Mouse (Mus musculus): Measurements from ENCODE around the gene Prg4.

Prg4 gene

DNA sequence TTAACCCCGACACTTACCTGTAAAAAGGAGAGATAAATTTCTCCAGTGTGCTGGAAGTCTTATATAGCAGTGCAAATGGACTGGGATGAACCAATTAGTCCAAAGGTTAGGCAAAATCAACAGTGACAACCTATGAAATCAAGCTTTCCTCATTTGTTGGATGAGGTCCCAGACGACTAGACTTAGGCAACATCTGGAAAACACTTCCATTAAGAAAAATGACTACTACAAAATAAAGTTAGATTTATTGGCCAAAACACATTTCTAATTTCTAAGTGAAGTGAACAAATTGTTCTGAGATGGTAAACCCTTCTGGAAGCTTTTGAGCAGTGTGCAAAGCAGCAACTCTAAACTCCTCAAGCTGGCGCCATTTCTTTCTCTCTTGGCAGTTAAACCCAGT is at the start of gene Prg4:
Gene Prg4 (minus strand): TSS at position 34 of the 400 bp plus-strand sequence.
- POLR2A ChIA-PET: no interaction called here
- CTCF ChIA-PET: interaction anchor here in 2 of 4 experiments (0.5 to 0.7 kb wide), 3 partner anchors 127 to 918 kb away, joined by 4 to 13 read pairs (median 6); no protein-coding TSS in a partner anchor

DNA sequence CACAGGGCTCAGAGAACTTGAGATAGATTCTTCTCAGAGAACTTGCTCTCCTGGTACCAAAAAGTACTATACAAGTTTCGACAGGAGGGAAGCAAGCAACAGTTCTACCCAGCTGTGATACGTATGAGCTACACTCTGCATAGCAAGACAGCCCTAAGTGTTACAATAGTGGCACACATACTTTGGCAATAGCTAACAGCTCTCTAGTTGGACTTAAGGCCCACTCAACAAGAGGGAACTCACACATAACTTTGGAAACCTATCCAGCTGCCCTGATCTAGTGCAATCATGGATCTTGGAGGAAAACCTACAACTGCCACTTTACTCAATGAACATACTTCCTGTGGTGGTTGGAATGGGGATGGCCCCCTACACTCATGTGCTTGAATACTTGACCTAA is 47.1 kb upstream of the Prg4 start:
- POLR2A ChIA-PET: no interaction called here
- CTCF ChIA-PET: no interaction called here

DNA sequence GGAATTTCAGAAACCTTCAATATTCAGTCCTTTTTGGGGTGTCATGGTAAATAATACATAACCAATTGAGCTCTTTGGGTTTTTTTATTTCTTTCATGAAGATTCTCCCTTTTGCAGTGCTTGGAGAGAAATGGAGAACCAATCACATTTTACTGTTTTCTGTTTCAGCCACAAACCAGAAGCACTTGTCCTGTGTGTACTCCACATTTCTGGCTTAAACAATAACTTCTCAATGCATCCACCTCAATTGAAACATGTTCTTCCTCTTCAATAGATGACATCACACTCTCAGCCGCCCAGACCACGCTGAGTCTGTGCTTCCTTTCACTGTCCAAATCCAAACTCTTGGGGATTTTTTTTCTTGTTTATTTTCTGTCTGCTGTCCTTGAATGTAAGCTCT is 39.8 kb upstream of the Prg4 start:
- POLR2A ChIA-PET: interaction anchor here in 1 of 4 experiments (1.5 kb wide), 1 partner anchor 12 kb away, joined by 3 read pairs; no protein-coding TSS in a partner anchor
- CTCF ChIA-PET: no interaction called here

DNA sequence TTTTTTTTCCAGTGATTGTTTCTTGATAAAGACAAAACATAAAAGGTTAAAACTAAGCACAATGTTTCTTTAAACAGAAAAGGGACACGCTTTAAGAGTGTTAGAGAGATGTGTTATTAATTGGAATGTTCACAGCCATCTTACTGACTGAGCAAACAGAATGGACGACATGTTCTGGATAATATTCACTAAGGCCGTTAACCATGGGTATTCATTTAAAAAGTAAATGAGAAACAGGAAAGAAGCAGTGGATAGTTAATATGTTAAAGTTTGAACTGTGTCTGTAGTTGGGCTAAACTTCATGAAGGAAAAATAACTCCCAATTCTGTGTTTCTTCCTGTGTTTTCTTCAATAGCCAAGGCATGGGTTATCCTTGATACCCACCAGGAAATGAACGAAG is 37.4 kb upstream of the Prg4 start:
- POLR2A ChIA-PET: no interaction called here

DNA sequence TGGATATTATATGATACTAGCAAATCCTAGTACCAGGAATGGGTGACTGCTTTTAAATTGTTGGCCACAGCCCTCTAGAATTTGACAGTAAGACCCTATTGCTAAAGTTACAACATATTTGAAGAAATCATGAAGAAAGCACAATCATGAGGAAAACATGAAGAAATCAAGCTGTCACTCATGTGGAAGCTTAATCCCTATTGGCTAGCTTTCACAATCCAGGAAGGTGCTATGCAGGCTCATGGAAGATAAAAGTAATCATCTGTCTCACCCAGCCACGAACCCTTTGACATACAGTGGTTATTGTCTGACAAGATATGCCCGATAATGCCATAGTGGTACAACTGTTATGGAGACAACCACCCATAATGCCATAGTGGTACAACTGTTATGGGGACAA is 32.2 kb upstream of the Prg4 start:
- CTCF ChIA-PET: no interaction called here

More for the DNA sequence above, 37.4 kb upstream of the Prg4 start:
- CTCF ChIA-PET: no interaction called here

DNA sequence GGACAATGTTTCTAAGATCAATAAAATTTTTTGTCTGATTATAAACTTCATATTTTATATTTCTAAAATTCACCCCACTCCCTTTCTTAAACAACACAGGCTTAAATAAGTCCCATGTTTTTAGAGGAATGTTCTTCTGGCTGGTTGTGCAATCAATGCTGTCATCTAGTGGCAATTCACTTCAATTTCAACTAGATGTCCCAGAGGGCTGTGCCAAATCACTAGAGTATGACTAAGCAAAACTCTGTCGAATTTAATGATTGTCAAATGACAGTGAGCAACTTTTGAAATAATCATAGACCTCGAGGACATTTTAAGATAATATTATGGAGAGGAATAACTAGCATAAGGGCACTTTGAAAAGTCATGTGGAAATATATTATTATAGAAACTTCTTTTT is 31.7 kb upstream of the Prg4 start:
- ChIA-PET POLR2A (interaction anchor here in 2 of 4 experiments (0.9 to 1.4 kb wide), 3 partner anchors 10 to 101 kb away, joined by 3 to 4 read pairs (median 3); no protein-coding TSS in a partner anchor), CTCF (interaction anchor here in 1 of 4 experiments (1.0 kb wide), 1 partner anchor 42 kb away, joined by 3 read pairs; no protein-coding TSS in a partner anchor)

More for the DNA sequence above, 32.2 kb upstream of the Prg4 start:
- POLR2A ChIA-PET: no interaction called here

DNA sequence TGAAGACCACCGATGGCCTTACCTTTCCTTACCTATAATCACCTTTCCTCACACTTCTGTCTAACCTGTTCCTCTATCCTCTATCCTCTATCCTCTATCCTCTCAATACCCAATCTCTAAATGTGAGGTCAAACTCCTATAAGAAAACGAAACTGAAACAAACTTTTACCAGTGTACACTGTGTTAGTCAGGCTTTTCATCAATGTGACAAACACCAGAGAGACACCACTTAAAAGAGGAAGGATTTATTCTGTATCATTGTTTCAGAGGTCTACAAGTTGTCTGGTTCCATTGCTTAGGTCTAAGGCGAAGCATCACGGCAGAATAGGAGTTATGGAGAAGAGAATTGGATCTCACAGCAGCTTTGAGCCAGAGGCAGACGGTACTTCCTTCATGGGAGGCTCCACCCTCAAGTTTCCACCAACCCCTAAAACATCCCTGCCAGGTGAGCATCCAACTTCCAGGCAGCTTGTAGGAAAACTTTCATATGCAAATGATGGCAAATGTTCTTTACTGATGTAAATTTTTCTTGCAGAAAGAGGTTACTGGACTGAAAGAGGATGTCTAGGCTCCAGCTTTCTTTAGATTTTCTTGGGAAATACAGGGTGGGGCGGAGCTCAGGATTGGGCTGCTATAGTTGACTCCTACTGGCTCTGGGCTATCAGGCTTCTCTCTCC is 30.8 kb upstream of the Prg4 start:
- ChIA-PET POLR2A (interaction anchor here in 3 of 4 experiments (0.7 to 1.4 kb wide), 7 partner anchors 9 to 401 kb away, joined by 3 to 4 read pairs (median 3); partner anchors contain the start of genes Odr4 (in 2 of the 3) and Tpr (in 2 of the 3)), CTCF (interaction anchor here in 2 of 4 experiments (0.6 to 1.0 kb wide), 2 partner anchors 43 to 1549 kb away, joined by 3 read pairs; no protein-coding TSS in a partner anchor)

DNA sequence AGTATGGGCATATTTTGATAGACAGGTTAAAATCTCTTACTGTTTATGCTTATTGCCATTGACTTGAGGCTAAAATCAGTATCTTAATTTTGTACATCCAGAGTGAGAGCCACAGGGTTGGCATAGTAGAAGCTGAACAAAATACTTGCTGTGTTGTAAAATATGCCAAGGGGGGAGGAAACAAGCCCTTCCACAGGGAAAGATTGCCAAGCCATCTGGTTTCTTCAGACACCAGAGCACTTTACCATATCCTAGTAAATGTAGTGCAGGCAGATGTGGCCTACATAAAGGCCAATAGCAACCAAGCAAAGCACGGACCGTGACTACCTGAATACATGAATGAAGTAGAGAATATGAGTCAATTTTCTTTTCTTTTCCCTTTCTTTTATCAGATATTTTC is 23.2 kb upstream of the Prg4 start:
- ChIA-PET CTCF (no interaction called here), POLR2A (no interaction called here)

DNA sequence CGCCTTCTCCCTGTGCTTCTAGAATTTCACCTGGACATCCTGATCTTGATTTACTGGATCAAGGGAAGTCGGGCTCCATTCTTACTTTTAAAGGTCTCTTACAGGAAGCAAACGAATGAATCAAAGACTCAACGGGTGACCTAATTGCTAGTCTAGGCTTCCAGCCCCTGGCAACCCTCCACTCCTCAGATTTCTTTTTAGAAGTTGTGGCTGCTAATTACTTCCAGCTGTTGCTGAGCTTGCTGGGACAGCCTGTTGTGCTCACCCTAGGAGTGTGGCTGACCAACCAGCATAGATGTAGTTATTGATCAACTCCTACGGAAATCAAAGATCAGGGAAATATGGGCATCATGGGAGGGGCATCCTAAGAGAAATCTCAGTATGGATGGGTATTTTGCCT is 14.7 kb upstream of the Prg4 start:
- ChIA-PET CTCF (no interaction called here), POLR2A (no interaction called here)

DNA sequence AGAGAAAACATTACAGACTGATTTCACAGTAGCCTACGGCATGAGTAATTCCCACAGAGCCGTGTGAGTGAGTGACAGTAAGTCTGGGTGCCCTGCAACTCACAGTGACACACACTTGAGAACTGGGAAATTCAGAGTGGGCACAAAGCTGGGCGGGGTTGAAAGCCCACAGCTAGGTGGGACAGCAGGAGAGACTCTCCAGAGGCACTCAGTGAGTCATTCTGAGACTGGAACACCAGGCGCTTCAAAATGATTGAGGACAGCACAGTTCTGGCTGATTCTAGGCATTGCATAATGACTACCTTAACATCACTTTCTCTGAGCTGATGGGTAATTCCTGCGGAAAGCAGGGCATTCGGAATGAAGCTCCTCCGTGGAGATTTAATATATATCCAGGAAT is 6.6 kb upstream of the Prg4 start:
- ChIA-PET CTCF (interaction anchor here in 1 of 4 experiments (0.6 kb wide), 1 partner anchor 117 kb away, joined by 3 read pairs; no protein-coding TSS in a partner anchor), POLR2A (interaction anchor here in 1 of 4 experiments (2.4 kb wide), 1 partner anchor 11 kb away, joined by 10 read pairs; no protein-coding TSS in a partner anchor)

DNA sequence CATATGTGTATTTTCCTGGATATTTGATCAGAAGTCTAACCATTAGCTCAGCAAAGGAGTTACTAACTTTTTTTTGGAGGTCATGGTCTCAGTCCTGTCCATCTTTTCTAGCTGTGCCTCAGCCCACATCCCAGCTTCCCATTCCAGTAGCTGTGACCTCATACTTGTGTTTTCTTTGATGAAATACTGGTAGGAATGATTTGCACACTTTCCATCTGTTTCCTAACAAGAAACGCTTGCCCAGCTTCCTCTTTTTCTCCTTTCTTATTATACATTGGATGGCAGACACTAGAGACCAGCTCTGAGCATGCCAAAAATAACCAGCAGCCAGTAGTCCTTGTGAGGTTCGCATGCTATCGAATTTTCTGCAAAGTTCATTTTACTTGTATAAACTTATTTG is 4.0 kb upstream of the Prg4 start:
- CTCF ChIA-PET: interaction anchor here in 1 of 4 experiments (0.6 kb wide), 1 partner anchor 289 kb away, joined by 3 read pairs; no protein-coding TSS in a partner anchor
- POLR2A ChIA-PET: interaction anchor here in 1 of 4 experiments (0.6 kb wide), 1 partner anchor 596 kb away, joined by 3 read pairs; no protein-coding TSS in a partner anchor

DNA sequence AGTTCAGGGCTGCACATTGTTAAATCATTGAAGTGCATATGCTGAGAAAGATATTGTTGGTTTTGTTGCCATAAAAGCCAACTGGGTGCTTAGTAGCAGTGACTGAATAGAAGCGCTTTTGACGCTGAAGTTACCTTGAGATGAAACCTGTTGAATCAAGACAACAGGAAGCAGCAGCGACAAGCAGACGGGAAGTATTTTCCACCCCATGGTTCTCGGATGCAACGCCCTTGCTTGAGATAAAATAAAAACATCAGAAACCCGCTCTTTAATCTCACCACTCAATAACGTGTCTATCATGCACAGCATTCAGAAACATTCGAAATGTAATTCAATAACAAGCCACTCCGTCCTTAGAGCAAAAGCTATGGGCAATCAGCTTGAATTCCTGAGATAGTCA is 601 bp downstream of the Prg4 start:
- ChIA-PET CTCF (interaction anchor here in 1 of 4 experiments (0.5 kb wide), 1 partner anchor 128 kb away, joined by 13 read pairs; no protein-coding TSS in a partner anchor), POLR2A (no interaction called here)

DNA sequence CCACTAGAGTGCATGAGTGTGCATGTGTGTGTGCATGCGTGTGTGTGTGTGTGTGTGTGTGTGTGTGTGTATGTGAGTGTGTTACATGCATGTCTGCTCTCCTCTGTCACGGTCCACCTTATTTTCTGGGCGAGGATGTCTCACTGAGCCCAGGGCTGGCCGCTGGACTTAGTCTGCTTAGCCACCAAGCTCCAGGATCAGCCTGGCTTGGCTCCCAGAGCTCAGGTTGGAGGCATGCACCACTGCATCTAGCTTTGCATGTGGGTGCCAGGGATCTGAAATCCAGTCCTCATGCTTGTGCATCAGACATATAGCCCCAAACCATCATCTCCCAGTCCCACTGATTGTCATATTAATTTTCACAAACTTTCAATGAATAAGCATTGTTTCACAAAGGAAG is 2.3 kb downstream of the Prg4 start:
- ChIA-PET POLR2A (interaction anchor here in 1 of 4 experiments (1.1 kb wide), 1 partner anchor 10 kb away, joined by 3 read pairs; no protein-coding TSS in a partner anchor), CTCF (interaction anchor here in 1 of 4 experiments (0.6 kb wide), 1 partner anchor 119 kb away, joined by 3 read pairs; no protein-coding TSS in a partner anchor)

DNA sequence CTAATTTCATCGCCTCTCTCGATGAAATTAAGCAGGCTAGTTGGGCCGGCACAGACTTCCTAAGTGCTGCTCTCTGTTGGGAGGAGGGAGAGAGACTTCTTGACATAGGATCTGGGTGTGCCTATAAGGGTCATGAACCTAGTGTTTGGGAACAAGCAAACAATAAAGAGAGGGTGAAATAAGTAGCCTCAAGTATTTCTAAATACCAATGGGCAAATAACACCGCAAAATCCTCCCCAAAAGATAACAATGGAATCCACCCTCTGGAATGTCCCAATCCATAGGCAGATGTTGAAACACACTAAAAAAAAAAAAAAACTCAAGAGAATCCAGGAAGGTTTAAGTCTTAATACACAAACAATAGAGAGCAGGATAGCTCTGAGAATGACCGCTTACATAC is 2.9 kb downstream of the Prg4 start:
- ChIA-PET POLR2A (interaction anchor here in 1 of 4 experiments (1.1 kb wide), 1 partner anchor 11 kb away, joined by 3 read pairs; no protein-coding TSS in a partner anchor), CTCF (no interaction called here)

DNA sequence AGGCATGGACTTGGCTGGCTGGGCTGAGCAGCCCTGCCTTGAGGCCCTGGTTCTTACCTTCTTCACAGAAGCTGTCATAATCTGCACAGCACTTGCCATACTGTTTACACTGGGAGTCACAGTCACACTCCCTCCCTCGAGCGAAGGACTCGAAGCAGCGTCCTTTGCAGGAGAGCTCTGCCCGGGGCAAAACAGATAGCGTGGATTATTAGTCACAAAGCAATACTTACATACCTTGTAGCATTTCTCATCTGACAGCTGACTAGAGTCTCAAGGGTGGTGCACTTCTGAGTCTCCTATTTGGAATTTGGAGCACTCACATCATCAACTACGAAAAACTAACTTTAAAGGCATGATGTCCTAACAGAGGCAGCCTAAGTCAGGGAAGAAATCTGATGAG is 5.4 kb downstream of the Prg4 start:
- CTCF ChIA-PET: no interaction called here
- POLR2A ChIA-PET: interaction anchor here in 2 of 4 experiments (0.6 to 2.8 kb wide), 6 partner anchors 11 to 68 kb away, joined by 3 to 10 read pairs (median 4); partner anchors contain the start of genes Odr4 (in 2 of the 2) and Tpr (in 2 of the 2)

DNA sequence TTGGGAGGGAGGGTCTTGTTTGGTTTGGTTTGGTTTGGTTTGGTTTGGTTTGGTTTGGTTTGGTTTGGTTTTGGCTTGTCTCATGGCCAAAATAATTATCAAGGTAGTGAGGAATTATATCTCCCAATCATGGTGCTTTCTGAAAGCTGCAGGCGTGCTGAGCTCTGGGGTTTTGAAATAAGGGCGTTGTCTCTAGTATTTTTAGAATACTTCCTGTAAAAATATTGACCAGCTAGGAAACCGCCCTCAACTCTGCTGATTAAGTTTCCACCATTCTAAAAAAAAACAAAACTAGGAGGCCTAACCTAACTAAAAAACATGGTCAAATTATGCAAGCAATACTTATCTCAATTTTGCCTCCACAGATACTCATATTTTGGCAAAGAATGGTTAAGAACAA is 6.4 kb downstream of the Prg4 start:
- POLR2A ChIA-PET: interaction anchor here in 1 of 4 experiments (1.1 to 1.3 kb wide), 2 partner anchors 10 to 63 kb away, joined by 3 read pairs; no protein-coding TSS in a partner anchor
- CTCF ChIA-PET: no interaction called here

DNA sequence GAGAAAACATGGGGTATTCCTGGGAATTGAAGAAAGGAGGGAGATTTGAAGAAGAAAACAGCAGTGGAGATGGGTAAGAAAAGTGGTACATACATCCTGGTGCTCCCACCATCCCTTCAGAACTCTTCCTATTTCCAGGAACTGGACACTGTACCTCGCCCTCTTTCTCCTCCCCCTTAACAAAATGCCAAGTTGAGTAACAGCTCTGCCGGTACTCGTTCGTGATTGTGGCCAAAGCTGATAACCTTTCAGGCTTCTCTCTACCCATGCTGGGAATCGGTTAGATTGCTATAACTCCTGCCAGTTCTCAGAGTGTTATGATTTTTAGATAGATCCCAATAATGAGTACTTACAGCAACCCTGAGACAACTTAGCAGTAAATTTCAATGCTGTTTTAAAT is 7.0 kb downstream of the Prg4 start:
- POLR2A ChIA-PET: interaction anchor here in 1 of 4 experiments (1.3 kb wide), 1 partner anchor 12 kb away, joined by 3 read pairs; no protein-coding TSS in a partner anchor
- CTCF ChIA-PET: no interaction called here

DNA sequence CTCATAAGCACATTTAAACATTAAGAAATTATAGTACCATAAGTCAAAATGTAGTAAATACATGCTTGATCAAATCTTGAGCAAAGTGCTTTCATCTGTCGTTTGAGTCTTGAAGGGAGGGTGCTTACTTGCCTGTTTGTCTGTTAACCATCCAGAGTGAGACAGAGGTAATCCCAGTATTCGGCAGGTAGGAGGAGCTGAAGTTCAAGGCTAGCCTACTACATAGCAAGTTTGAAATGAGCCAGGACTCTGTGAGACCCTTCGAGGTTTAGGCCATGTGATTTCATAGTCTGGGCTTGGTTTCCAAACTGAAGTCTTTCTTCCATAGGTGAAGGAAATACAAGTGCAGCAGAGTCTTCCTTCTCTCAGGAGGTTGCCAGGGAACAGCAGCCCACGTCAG is 24.2 kb downstream of the Prg4 start:
- CTCF ChIA-PET: no interaction called here
- POLR2A ChIA-PET: interaction anchor here in 3 of 4 experiments (0.6 to 1.7 kb wide), 9 partner anchors 10 to 49 kb away, joined by 3 to 9 read pairs (median 4); partner anchors contain the start of genes Odr4 (in 1 of the 3) and Tpr (in 1 of the 3)

DNA sequence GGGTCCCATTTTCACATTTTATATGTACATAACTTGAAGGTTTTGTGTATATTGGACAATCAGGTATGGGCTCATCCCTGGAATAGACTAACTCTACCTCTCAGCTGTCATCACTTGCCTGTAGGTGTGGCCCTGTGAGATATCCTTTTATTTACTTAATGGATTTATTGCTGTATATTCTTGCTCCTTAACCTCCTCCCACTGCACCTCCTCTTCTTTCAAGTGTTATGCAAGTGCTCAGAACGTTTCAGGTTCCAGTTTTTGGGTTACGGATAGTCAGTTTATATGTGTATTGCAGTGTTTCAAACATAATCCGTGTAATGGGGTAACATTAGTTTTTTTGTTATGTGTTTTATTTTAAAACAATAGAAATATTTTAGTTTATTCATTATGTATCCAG is 27.3 kb downstream of the Prg4 start:
- CTCF ChIA-PET: interaction anchor here in 1 of 4 experiments (1.1 kb wide), 1 partner anchor 10 kb away, joined by 3 read pairs; no protein-coding TSS in a partner anchor
- POLR2A ChIA-PET: interaction anchor here in 1 of 4 experiments (1.1 to 2.5 kb wide), 5 partner anchors 13 to 46 kb away, joined by 3 to 9 read pairs (median 4); partner anchors contain the start of genes Odr4 and Tpr

DNA sequence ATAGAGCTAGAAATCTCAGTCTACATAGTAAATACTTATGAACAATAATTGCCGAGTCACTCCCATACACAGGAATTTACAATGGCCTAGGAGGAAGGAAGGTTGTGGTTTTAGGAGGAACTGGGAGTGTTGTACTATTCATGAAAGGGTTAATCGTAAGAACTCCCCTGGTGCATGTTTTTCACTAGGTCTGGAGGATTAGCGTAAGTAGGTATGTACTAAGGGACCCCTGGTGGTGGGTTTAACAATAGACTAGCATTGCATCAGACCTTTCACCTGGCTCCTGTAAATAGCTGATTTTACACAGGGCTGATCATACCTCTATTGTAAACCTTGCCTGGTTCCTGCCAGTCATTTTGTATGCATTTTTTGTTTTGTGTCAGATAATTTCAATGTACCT is 39.7 kb downstream of the Prg4 start:
- POLR2A ChIA-PET: interaction anchor here in 2 of 4 experiments (1.1 to 4.8 kb wide), 16 partner anchors 8 to 33 kb away, joined by 3 to 27 read pairs (median 8); partner anchors contain the start of genes Odr4 (in 2 of the 2) and Tpr (in 2 of the 2)
- CTCF ChIA-PET: no interaction called here
